Mouse (Mus musculus) CH12.LX (cell line): Measurements from ENCODE around the gene B4galt2. TPM values are rescaled to one million over a fixed set of nuclear protein-coding genes. Genes with fewer than 3 reads are reported as not detected.

Experiments
- DNase-seq: peaks from one replicate; pipeline ENCODE4 v3.0.0-alpha.2; 2013; ENCODE audit errors: extremely low read depth
- H3K27ac ChIP-seq: 2 replicates; pipeline ENCODE4 v1.5.1; 2012; ENCODE audit warnings: low read depth, mild to moderate bottlenecking, control low read depth, moderate library complexity; ENCODE audit not compliant: insufficient read depth
- H3K27me3 ChIP-seq: replicated peaks from 2 replicates; pipeline ENCODE3; 2012; ENCODE audit warnings: inconsistent platforms
- H3K36me3 ChIP-seq, 2 experiments: replicated peaks in 1 of 2; 2 replicates each; pipeline versions ENCODE3 to v1.6.1; 2012; ENCODE audit warnings: inconsistent platforms in 1 of 2, low read length in 1 of 2, mild to moderate bottlenecking in 1 of 2, mixed read lengths in 1 of 2, moderate library complexity in 1 of 2; ENCODE audit not compliant: control insufficient read depth in 1 of 2, insufficient read depth in 1 of 2
- H3K4me1 ChIP-seq, 2 experiments: 2 replicates each; pipeline ENCODE4 v1.6.1; 2012; ENCODE audit warnings: inconsistent platforms in 1 of 2, moderate library complexity in 1 of 2; ENCODE audit not compliant: insufficient read depth in 2 of 2, control insufficient read depth in 1 of 2
- H3K4me2 ChIP-seq: 2 replicates; pipeline ENCODE4 v1.6.1; 2012; ENCODE audit warnings: low read depth, mild to moderate bottlenecking, control low read depth; ENCODE audit not compliant: poor library complexity, insufficient read depth, severe bottlenecking
- H3K4me3 ChIP-seq, 3 experiments: fragments of 150-350 bp in 1 of 3; sonication (generic) in 1 of 3; replicated peaks in 1 of 3; 2 replicates each; pipeline versions ENCODE3 to v1.5.1; 2011 to 2012; ENCODE audit warnings: low read depth in 2 of 3, low read length in 2 of 3, mild to moderate bottlenecking in 2 of 3, moderate library complexity in 2 of 3, control low read depth in 1 of 3, improper control_type of control experiment in 1 of 3, inconsistent platforms in 1 of 3, mixed read lengths in 1 of 3; ENCODE audit not compliant: poor library complexity in 1 of 3
- H3K79me2 ChIP-seq: replicated peaks from 2 replicates; pipeline ENCODE4 v1.6.1; 2012; ENCODE audit warnings: mild to moderate bottlenecking, moderate library complexity; ENCODE audit not compliant: control insufficient read depth, poor library complexity, insufficient read depth, severe bottlenecking; ENCODE audit errors: extremely low read depth
- H3K9ac ChIP-seq: 2 replicates; pipeline ENCODE4 v1.6.1; 2012; ENCODE audit warnings: low read depth, mild to moderate bottlenecking, control low read depth, moderate library complexity; ENCODE audit not compliant: insufficient read depth
- H3K9me3 ChIP-seq: replicated peaks from 2 replicates; pipeline ENCODE3; 2012; ENCODE audit warnings: low read length, inconsistent platforms, mixed read lengths
- BHLHE40 ChIP-seq: IDR thresholded peaks from 2 replicates; pipeline ENCODE4 v1.6.1; 2011; ENCODE audit warnings: mild to moderate bottlenecking, low read depth, low read length, improper control_type of control experiment
- ELF1 ChIP-seq: IDR thresholded peaks from 2 replicates; pipeline ENCODE4 v1.6.1; 2014; ENCODE audit warnings: low read depth, mild to moderate bottlenecking, inconsistent platforms, low read length, improper control_type of control experiment
- EP300 ChIP-seq: IDR thresholded peaks from 2 replicates; pipeline ENCODE4 v1.6.1; 2011; ENCODE audit warnings: low read length, improper control_type of control experiment
- GABPA ChIP-seq: IDR thresholded peaks from 2 replicates; pipeline ENCODE4 v1.6.1; 2012; ENCODE audit warnings: low read depth, low read length, improper control_type of control experiment, inconsistent platforms; ENCODE audit not compliant: insufficient replicate concordance
- HCFC1 ChIP-seq: IDR thresholded peaks from 2 replicates; pipeline ENCODE4 v1.6.1; 2012; ENCODE audit warnings: low read depth, mild to moderate bottlenecking, inconsistent platforms, low read length, improper control_type of control experiment
- JUN ChIP-seq: IDR thresholded peaks from 2 replicates; pipeline ENCODE4 v1.6.1; 2011; ENCODE audit warnings: low read depth, mild to moderate bottlenecking, low read length, improper control_type of control experiment, moderate library complexity; ENCODE audit not compliant: insufficient read depth
- MEF2A ChIP-seq: IDR thresholded peaks from 2 replicates; pipeline ENCODE4 v1.6.1; 2014; ENCODE audit warnings: low read depth, mild to moderate bottlenecking, inconsistent platforms, low read length, improper control_type of control experiment, borderline replicate concordance
- MYC ChIP-seq: IDR thresholded peaks from 2 replicates; pipeline ENCODE4 v1.6.1; 2011; ENCODE audit warnings: low read depth, mild to moderate bottlenecking, improper control_type of control experiment, low read length
- PAX5 ChIP-seq: IDR thresholded peaks from 2 replicates; pipeline ENCODE4 v1.6.1; 2012; ENCODE audit warnings: low read length, inconsistent platforms, mixed read lengths
- POLR2A ChIP-seq: IDR thresholded peaks from 2 replicates; pipeline ENCODE4 v1.6.1; 2011; ENCODE audit warnings: low read depth, mild to moderate bottlenecking, improper control_type of control experiment, low read length
- POLR2AphosphoS2 ChIP-seq: IDR thresholded peaks from 2 replicates; pipeline ENCODE4 v1.6.1; 2011; ENCODE audit warnings: low read depth, low read length, improper control_type of control experiment
- RAD21 ChIP-seq: IDR thresholded peaks from 2 replicates; pipeline ENCODE4 v1.6.1; 2011; ENCODE audit warnings: low read depth, mild to moderate bottlenecking, low read length, improper control_type of control experiment, moderate library complexity
- SIN3A ChIP-seq: IDR thresholded peaks from 2 replicates; pipeline ENCODE4 v1.6.1; 2012; ENCODE audit warnings: low read length, improper control_type of control experiment, inconsistent platforms
- UBTF ChIP-seq: IDR thresholded peaks from 2 replicates; pipeline ENCODE4 v1.6.1; 2012; ENCODE audit warnings: low read depth, mild to moderate bottlenecking, inconsistent platforms, low read length, improper control_type of control experiment, moderate library complexity
- USF1 ChIP-seq: IDR thresholded peaks from 2 replicates; pipeline ENCODE4 v1.6.1; 2014; ENCODE audit warnings: low read depth, mild to moderate bottlenecking, inconsistent platforms, low read length, improper control_type of control experiment
- ZC3H11A ChIP-seq: IDR thresholded peaks from 2 replicates; pipeline ENCODE4 v1.6.1; 2012; ENCODE audit warnings: low read depth, mild to moderate bottlenecking, inconsistent platforms, low read length, improper control_type of control experiment
- ZNF384 ChIP-seq: IDR thresholded peaks from 2 replicates; pipeline ENCODE4 v1.6.1; 2012; ENCODE audit warnings: low read depth, low read length, improper control_type of control experiment, inconsistent platforms
- dilution Hi-C: fragments of 300-500 bp; cut with MboI; formaldehyde crosslinking; loops from 2 replicates; pipeline ENCODE4 v1.14.3; 2020; ENCODE audit warnings: low sequenced_read_pairs; ENCODE audit not compliant: extremely low pct_unique_long_range_greater_than_20kb, extremely low pct_ligation_motif_present
- in situ Hi-C: fragments of 300-500 bp; cut with MboI; formaldehyde crosslinking; loops from 3 replicates; pipeline ENCODE4 v1.14.3; 2019; ENCODE audit warnings: low sequenced_read_pairs, low pct_ligation_motif_present, low pct_unique_long_range_greater_than_20kb, mixed read lengths
- polyA plus RNA-seq: library from polyadenylated mRNA; unstranded; fragments of >175 nt; gene quantifications from 2 replicates; pipeline ENCODE4 v1.2.1, GENCODE M21; 2012; ENCODE audit warnings: low read depth; ENCODE audit not compliant: insufficient read length
- total RNA-seq, 2 experiments: library from RNA; depleted of rRNA; stranded (reverse); fragments of 300-350 nt in 1 of 2; fragments of >200 nt in 1 of 2; gene quantifications; 2 replicates each; pipeline ENCODE4 v1.2.3; 2012 to 2014

Gene B4galt2
- total and polyA plus RNA-seq, 3 experiments: 0.14 to 0.25 TPM; not detected in 1

DNA sequence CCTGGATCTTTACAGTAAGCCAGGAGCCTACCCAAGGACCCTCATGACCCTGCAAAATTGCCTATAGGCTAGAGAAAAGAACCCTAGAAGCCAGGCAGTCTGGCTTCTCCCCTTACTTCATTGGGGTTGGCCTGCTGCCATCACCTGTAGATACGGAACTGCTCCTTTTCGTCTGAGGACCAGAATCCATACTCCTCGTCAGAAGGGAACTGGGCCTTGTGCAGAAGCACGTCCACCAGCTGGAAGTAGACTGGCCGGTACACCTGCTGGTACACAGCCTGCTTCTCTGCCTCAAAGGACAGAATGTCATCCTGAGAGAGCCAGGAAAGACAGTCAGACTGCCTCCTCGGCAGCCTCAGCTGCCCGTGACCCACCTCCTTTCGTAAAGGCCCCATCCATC is 21.5 kb upstream of the B4galt2 start:
- Histone ChIP-seq H3K27ac (no peak overlapping the region), H3K79me2 (no peaks in the 10 kb centered on the region), H3K4me2 (no peak overlapping the region), H3K27me3 (no peaks in the 10 kb centered on the region), H3K9me3 (no peaks in the 10 kb centered on the region), H3K9ac (no peak overlapping the region), H3K4me1 (peaks cover 0 to 8% of the 10 kb centered on the region in 2 experiments; a peak in 2 of 4 replicates), H3K36me3 (peaks cover 70 to 94% of the 10 kb centered on the region in 2 experiments), H3K4me3 (no peak overlapping the region)
- DNase-seq: no peak
- dilution Hi-C loops (no loop called here), in situ Hi-C loops (no loop called here)
- TF ChIP-seq GABPA: no peak
- no peak for TF ChIP-seq JUN
- no peak for TF ChIP-seq UBTF
- no peak for TF ChIP-seq POLR2A
- TF ChIP-seq MYC: no peak
- no peak for TF ChIP-seq HCFC1
- no peak for TF ChIP-seq PAX5
- TF ChIP-seq USF1: no peak
- TF ChIP-seq RAD21: no peak
- TF ChIP-seq ZC3H11A: no peak
- no peak for TF ChIP-seq ELF1
- no peak for TF ChIP-seq SIN3A
- no peak for TF ChIP-seq MEF2A
- TF ChIP-seq BHLHE40: no peak

DNA sequence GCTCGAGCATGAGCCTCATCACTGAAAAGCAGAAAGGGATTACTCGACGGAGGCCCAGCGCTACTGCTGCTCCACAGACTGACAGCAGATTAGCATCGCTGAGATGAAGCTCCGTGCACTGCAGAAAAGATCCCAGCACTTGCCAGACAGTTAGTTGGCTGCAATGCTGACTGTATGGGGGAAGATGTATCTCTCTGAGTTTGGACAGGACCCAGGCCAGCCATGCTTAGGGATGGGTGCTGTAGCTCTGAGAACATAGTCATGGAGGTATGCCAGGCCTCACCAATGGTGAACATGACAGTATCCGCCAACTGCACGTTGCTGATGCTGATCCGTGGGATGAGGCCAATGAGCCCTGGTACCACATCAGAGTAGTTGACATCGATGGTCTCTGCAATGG is 20.8 kb upstream of the B4galt2 start:
- H3K9ac ChIP-seq: no peak overlapping the region
- peaks cover 0 to 3% of the 10 kb centered on the region in 2 experiments; a peak in 2 of 4 replicates for H3K4me1 ChIP-seq
- no peak overlapping the region for H3K27ac ChIP-seq
- no peak overlapping the region for H3K4me2 ChIP-seq
- no peaks in the 10 kb centered on the region for H3K9me3 ChIP-seq
- H3K27me3 ChIP-seq: no peaks in the 10 kb centered on the region
- peaks cover 76 to 94% of the 10 kb centered on the region in 2 experiments for H3K36me3 ChIP-seq
- no peak for DNase-seq
- in situ Hi-C loops (no loop called here), dilution Hi-C loops (no loop called here)
- no peaks in the 10 kb centered on the region for H3K79me2 ChIP-seq
- H3K4me3 ChIP-seq: no peak overlapping the region
- TF ChIP-seq JUN: no peak
- TF ChIP-seq EP300: no peak
- no peak for TF ChIP-seq POLR2AphosphoS2
- no peak for TF ChIP-seq GABPA
- no peak for TF ChIP-seq ZNF384
- no peak for TF ChIP-seq HCFC1
